Mouse (Mus musculus) left cerebral cortex, adult 18-20 months (tissue): Measurements from ENCODE around the gene Zfp800. TPM values are rescaled to one million over a fixed set of nuclear protein-coding genes. Genes with fewer than 3 reads are reported as not detected.

ENCODE experiments used
- DNase-seq, 2 experiments: peaks; one replicate each; pipeline ENCODE4 v3.0.0; 2021 to 2022; ENCODE audit warnings: low spot score in 2 of 2, mixed read lengths in 1 of 2
- total RNA-seq, 2 experiments: library from RNA; stranded (reverse); gene quantifications; 2 replicates each; pipeline ENCODE4 v1.2.3; 2021

Gene Zfp800
- total RNA-seq, 2 experiments from 2014 or later, result 24.9 to 26.1 TPM

DNA sequence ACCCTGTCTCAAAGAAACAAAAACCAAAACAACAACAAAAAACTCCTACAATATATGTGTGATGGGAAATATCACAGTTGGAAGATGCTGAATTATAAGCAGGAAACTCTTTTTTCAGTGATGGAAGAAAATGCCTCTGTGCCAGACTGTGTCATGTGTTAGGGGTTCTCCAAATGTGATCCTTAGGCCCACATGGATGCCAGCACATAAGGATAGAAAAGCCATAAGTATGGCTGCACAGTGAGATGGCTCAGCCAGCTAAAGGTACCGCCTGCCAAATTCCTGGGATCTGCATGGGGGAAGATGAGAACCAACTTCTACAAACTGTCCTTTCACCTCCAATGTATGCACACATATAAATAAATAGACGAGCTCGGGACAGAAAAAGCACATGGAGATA is 82.6 kb downstream of the Zfp800 start:
- DNase-seq, result no peak

DNA sequence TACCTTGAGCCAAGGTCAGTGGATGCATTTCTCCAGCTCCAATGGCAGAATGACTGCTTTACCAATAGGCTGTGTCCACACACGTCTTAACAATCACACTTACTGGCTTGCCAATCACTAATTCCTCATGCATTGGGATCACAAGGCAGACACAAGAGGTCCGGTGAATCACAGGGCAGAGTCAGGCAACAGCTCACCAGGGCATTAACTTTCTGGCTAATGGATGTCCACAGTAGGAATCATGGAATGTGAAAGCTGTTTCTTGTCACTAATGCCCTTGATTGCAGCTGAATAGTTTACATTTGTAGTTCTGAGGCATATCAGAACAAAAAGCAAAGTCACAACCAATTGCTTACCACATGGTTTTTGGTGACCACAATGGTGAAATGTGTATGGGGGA is 85.7 kb downstream of the Zfp800 start:
- no peak for DNase-seq

GRCm38 (mm10) chr6:28309692-28310091 is 88.1 kb downstream of the Zfp800 start:
- DNase-seq, result no peak

DNA sequence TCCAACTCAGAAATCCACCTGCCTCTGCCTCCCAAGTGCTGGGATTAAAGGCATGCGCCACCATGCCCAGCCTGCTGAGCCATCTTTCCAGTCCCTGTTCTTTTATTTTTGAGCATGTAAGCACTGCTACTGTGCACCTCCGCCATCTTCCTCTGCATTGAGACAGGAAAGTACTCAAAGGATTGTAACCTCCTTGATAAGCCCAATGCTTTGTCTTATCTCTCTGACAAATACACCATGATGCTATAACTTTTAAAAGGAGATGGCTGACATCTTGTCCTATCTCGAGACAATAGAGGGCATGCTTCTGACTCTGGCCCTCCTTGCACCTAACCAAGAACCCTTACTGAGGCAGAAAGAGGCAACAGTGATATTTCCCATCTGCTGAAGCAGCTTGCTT is 88.9 kb downstream of the Zfp800 start:
- no peak for DNase-seq

GRCm38 (mm10) chr6:28306702-28307101 is 91.1 kb downstream of the Zfp800 start:
- no peak for DNase-seq

DNA sequence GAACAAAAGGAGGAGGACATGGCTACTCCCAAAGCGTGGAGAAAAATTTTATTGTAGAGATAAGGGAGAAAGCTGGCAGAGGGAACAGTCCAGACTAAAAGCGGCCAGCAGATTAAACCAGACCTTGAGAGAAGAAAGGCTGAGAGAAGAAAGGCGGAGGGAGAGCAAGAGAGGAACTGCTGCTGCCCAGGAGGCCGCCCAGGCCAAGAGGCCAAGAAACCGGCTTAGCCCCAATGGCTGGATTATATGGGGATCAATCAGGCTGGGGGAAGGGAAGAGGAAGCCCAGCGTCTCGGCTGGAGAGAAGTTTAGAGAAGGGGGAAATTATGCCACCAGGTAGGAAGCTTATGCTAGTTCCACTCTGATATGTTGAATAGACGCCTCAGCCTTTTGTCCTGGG is 101.5 kb downstream of the Zfp800 start:
- DNase-seq, result no peak

DNA sequence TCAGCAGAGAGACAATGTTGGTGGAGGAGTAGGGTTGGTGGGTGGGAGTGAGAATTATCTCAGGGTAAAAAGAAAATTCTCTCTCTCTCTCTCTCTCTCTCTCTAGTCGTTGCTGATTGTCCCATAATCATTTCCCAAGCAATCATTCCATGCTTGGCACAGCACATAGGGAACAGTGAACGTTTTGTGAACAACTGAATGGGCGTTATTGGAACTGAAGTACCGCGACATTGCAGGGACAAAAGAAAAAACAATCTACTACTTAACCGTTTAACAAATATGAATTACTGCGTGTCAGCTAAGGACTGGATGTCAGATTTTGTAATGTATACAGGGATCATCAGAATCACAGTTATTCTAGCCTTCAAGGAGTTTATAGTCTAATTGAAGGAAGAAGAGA is 102.2 kb downstream of the Zfp800 start:
- no peak for DNase-seq

GRCm38 (mm10) chr6:28292810-28293209 is 105.0 kb downstream of the Zfp800 start:
- no peak for DNase-seq

GRCm38 (mm10) chr6:28279886-28280285 is 117.9 kb downstream of the Zfp800 start:
- peak; percentile 43 to 72 for DNase-seq

DNA sequence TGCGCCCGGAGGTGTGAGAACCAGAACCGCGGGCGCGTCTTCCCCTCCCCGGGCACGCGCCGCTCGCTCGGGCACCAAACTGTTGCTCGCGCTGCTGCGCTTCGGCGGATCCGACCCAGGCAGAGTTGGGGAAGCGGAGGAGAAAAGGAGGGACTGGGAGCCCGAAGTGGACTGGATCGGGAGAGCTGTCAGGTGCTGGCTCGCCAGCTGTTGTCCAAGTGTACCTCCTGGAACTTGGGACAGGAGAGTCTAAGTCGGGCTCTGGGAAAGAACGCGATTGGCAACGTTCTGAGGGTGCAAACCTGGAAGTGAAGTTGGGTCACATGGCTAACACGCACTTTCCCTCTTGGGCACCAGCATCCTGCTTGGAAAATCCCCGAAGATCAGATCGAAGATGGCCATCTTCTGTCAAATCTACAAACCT is 135.6 kb downstream of the Zfp800 start:
- peak in 1 of 2 experiments; percentile 47 for DNase-seq

DNA sequence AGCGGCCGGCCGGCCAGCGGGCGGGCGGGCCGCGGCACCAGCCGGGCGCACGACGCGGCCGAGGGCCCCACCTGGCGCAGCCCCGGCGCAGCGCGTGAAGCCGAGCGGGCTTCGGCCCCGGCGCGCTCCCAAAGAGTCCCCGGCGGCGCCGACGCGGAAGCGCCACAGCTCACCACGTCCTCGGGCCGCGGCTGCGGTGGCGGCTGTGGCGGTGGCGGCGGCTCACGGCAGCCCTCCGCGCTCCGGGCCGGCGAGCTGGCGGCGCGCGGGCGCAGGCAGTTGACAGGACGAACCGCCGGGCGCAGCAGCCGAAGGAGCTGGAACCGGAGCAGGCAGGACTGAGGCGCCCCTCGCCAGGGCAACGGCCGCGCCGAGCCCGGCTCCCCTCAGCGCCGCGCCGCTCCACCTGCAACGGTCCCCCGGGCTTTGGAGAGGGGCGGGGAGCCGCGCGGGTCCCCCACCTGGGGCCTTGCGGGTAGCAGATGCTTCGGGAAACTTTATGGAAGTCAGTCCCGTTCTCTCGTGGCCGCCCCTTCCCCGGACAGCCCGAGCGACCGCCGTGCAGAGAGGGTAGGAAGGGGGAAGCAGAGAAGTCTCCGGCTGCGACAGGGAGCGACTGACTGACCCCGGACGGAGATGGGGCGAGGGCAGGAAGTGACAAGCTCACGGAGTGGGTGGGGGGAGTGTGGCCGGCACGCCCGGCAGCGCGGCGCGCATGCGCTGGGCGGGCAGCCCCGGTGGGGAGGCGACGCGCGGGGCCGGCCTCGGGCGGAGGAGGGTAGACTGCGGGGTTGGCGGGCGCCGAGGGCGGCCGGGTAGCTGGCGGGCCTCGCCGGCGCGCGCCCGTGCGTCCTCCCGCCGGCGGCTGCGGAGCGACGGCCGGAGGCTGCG is 136.3 kb downstream of the Zfp800 start:
- peak; percentile 85 to 91 for DNase-seq

- peak; percentile 8 to 45 for DNase-seq
Measured at GRCm38 (mm10) chr6:28260425-28261191, 137.2 kb downstream of the Zfp800 start.

DNA sequence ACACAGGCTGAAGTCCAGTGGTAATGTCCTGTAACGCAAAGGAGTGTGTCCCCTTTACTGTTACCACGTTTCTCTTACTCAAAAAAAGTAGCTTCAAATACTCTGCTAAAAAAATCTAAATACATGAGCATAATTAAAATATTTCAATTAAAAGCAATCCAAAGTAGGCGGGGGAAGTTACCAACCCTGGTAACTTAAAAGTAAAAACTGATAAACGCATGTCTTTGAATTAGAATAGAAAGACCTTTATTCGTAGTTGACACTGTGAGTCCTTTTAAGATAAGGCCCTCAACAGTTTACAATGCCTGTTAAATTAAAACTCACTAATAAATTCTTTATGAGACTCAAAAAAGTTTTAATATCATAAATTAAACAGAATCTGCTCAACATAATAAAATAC is 138.1 kb downstream of the Zfp800 start:
- no peak for DNase-seq

- no peak for DNase-seq
Measured at GRCm38 (mm10) chr6:28258440-28258839, 139.4 kb downstream of the Zfp800 start.

DNA sequence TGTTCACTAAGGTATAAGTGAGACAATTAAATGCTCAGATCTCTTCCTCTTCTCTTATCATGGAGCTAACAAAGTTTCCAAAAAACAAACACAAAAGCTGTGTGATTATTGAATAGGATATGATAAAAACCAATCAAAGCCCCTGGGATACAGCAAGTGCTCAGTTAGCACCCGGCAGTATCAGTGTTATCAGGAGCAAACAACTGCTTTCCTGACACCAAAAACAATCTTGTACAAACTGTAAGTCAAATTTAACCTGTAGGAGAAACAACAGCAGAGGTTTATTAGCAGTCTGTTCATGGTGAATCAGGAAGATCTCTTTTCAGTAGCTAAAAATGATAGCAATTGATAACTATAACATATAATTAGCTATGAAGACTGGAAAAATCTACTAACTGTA is 140.0 kb downstream of the Zfp800 start:
- DNase-seq, result no peak

DNA sequence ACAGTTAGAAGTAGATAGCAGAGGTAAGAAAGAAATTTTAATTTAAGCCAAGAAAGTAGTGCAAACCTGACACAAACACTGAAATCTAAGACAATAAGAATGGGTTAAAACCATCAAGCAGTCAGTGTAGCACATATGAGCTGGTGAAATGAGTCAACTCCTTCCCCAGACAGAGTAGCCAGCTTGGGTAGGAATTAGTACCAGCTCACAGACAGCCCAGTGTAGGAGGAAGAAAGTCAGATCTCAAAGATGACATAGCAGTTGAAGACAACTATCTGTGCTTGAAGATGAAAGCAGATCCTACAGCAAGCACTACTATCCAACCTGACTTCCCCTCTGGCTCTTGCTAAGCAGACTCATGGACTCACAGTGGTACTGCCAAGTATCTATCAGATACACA is 145.0 kb downstream of the Zfp800 start:
- DNase-seq, result no peak

DNA sequence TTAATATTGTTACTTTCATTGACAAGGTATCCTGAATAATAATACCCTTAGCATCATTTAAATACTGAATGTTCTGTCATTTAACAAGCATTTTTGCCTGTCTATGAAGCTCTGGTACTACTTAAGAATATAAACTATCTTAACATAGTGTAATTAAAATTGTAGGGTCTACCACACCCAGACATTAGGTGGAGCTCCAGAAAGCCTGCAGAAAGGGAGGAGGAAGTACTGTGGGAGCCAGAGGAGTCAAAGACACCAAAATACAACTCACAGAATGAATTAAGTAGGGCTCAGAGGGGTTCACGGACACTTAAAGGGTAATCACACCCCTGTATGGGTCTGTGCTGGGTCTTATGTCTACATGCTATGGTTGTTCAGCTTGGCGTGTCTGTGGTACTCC is 149.6 kb downstream of the Zfp800 start:
- no peak for DNase-seq

DNA sequence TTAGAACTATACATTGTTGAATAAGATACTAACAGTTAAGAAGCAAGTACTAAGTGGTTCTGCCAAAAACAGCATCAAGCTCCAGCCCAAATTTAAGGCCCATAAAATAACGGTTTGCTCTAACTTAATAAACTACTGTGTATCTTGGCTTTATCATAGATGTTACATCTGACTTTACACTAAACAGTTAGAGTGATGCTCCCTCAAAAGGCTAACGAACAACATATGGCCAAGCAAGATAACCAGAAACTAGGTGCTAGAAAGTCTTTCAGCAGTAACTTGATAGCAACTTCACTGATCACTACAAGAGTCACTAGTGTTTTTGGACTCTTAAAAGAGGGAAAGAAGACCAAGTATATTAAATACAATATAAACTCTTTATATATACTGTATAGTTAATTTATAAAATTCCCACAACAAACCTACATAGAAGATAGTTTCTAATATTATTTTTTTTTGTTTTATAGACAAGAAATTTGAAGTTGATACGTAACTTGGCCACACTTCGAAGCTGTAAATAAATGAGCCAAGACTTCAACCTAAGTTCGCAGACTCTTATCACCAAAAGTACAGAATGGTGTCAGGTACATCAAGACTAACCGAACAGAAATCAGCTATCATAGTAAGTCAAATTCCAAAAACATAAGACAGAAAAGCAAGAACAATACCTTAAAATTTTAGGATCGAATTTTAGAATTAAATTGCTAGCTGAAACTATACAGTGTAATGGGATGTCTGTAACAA is 165.0 kb downstream of the Zfp800 start:
- no peak for DNase-seq

GRCm38 (mm10) chr6:28228085-28228484 is 169.7 kb downstream of the Zfp800 start:
- DNase-seq, result no peak

GRCm38 (mm10) chr6:28221017-28221416 is 176.8 kb downstream of the Zfp800 start:
- no peak for DNase-seq

DNA sequence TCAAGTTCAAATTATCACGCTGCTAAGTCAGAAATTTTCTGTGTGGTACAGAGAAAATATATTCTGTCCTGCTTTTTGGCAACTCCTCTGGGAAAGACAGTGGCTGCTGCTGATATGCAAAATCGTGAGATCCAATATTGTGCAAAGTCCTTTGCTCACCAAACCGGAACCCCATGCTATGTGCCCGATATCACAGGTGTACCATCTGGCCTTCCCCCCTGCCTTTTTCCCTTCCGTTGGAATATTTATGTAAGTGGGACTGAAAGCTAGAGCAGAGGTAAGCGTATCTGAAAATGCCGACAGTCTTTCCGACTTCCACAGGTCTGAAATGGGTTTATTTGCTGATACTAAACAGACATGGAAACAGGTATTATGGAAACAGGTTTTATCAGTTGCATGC is 179.4 kb downstream of the Zfp800 start:
- no peak for DNase-seq
